Mouse (Mus musculus) liver, embryonic 16.5 days (tissue): ENCODE measurements at regions not wholly inside any gene's neighbourhood (a gene's known extent, or its start where the extent isn't known, plus 50 kb on each side); places are given as distances from the start of the nearest gene placed in this dataset.

Source experiments
- ATAC-seq: fragments of 200-750 bp; cut with Nextera tagmentation; 2 replicates; pipeline ENCODE4 v1.8.0; 2017; ENCODE audit warnings: low read depth, mild to moderate bottlenecking, moderate number of reproducible peaks, moderate library complexity
- H3K27ac ChIP-seq: fragments of 300-500 bp; sonication (generic); 2 replicates; pipeline ENCODE4 v1.5.1; 2014; ENCODE audit warnings: mild to moderate bottlenecking, low read length
- H3K27me3 ChIP-seq: fragments of 300-500 bp; sonication (generic); 2 replicates; pipeline ENCODE4 v1.6.1; 2014; ENCODE audit warnings: low read depth, low read length, mixed read lengths; ENCODE audit not compliant: control insufficient read depth, insufficient read depth
- H3K36me3 ChIP-seq: fragments of 300-500 bp; sonication (generic); 2 replicates; pipeline ENCODE4 v1.6.1; 2014; ENCODE audit warnings: mild to moderate bottlenecking; ENCODE audit not compliant: control insufficient read depth, insufficient read depth
- H3K4me1 ChIP-seq: fragments of 300-500 bp; sonication (generic); 2 replicates; pipeline ENCODE4 v1.6.1; 2014; ENCODE audit warnings: low read depth, low read length, mixed read lengths; ENCODE audit not compliant: control insufficient read depth
- H3K4me2 ChIP-seq: fragments of 300-500 bp; sonication (generic); 2 replicates; pipeline ENCODE4 v1.6.1; 2014; ENCODE audit warnings: low read depth, low read length, mixed read lengths
- H3K4me3 ChIP-seq: fragments of 300-500 bp; sonication (generic); 2 replicates; pipeline ENCODE4 v1.5.1; 2014; ENCODE audit warnings: low read depth, mild to moderate bottlenecking, low read length
- H3K9ac ChIP-seq: fragments of 300-500 bp; sonication (generic); 2 replicates; pipeline ENCODE4 v1.6.1; 2014; ENCODE audit warnings: low read depth, low read length
- H3K9me3 ChIP-seq: fragments of 300-500 bp; sonication (generic); replicated peaks from 2 replicates; pipeline ENCODE4 v1.6.1; 2016; ENCODE audit warnings: low read length; ENCODE audit not compliant: control insufficient read depth
- WGBS: fragments of 180-500 bp; shearing (Covaris S2); extraction: QIAGEN DNeasy Blood & Tissue Kit; methylation state at CpG from one replicate; pipeline ENCODE4 v1.1.7; 2014; ENCODE audit not compliant: insufficient replicate concordance; 5-methylcytosine and 5-hydroxymethylcytosine counted together

- Histone ChIP-seq H3K4me3 (no peak overlapping the region), H3K36me3 (no peaks in the 10 kb centered on the region), H3K4me1 (no peaks in the 10 kb centered on the region), H3K27me3 (no peaks in the 10 kb centered on the region), H3K4me2 (no peak overlapping the region), H3K27ac (no peak overlapping the region), H3K9me3 (no peaks in the 10 kb centered on the region), H3K9ac (no peak overlapping the region)
- no peak for ATAC-seq
- 64% methylated on average over 2 of the region's 2 CpGs for WGBS
These were observed 166.4 kb upstream of the Tas2r134 start for GRCm38 (mm10) chr2:51460896-51461295.

GRCm38 (mm10) chr2:51459486-51459885 is 167.8 kb upstream of the Tas2r134 start:
- ATAC-seq, result no peak
- no peaks in the 10 kb centered on the region for H3K4me1 ChIP-seq

GRCm38 (mm10) chr2:51457717-51458116 is 169.6 kb upstream of the Tas2r134 start:
- no peak overlapping the region for H3K4me3 ChIP-seq
- H3K4me1 ChIP-seq, result no peaks in the 10 kb centered on the region
- 56% methylated on average over 2 of the region's 2 CpGs for WGBS
- H3K9ac ChIP-seq, result no peak overlapping the region
- no peaks in the 10 kb centered on the region for H3K27me3 ChIP-seq
- H3K36me3 ChIP-seq, result no peaks in the 10 kb centered on the region
- H3K9me3 ChIP-seq, result no peaks in the 10 kb centered on the region
- no peak overlapping the region for H3K27ac ChIP-seq
- no peak for ATAC-seq
- no peak overlapping the region for H3K4me2 ChIP-seq

More at GRCm38 (mm10) chr2:51459486-51459885, 167.8 kb upstream of the Tas2r134 start:
- no peaks in the 10 kb centered on the region for H3K9me3 ChIP-seq
- H3K9ac ChIP-seq, result no peak overlapping the region
- H3K27ac ChIP-seq, result no peak overlapping the region
- H3K36me3 ChIP-seq, result no peaks in the 10 kb centered on the region
- WGBS, result 74% methylated on average over 2 of the region's 2 CpGs
- H3K27me3 ChIP-seq, result no peaks in the 10 kb centered on the region
- H3K4me3 ChIP-seq, result no peak overlapping the region
- H3K4me2 ChIP-seq, result no peak overlapping the region

GRCm38 (mm10) chr2:51452816-51453215 is 174.5 kb upstream of the Tas2r134 start:
- WGBS, result 67% methylated on average over 7 of the region's 7 CpGs
- H3K9me3 ChIP-seq, result no peaks in the 10 kb centered on the region
- no peaks in the 10 kb centered on the region for H3K4me1 ChIP-seq
- H3K4me3 ChIP-seq, result no peak overlapping the region
- no peak for ATAC-seq
- no peaks in the 10 kb centered on the region for H3K36me3 ChIP-seq
- no peak overlapping the region for H3K27ac ChIP-seq
- no peaks in the 10 kb centered on the region for H3K27me3 ChIP-seq
- no peak overlapping the region for H3K4me2 ChIP-seq
- no peak overlapping the region for H3K9ac ChIP-seq

- no peaks in the 10 kb centered on the region for H3K27me3 ChIP-seq
- H3K36me3 ChIP-seq, result no peaks in the 10 kb centered on the region
- no peak overlapping the region for H3K9ac ChIP-seq
- H3K9me3 ChIP-seq, result no peaks in the 10 kb centered on the region
- H3K4me2 ChIP-seq, result no peak overlapping the region
- H3K27ac ChIP-seq, result no peak overlapping the region
- H3K4me1 ChIP-seq, result no peaks in the 10 kb centered on the region
- H3K4me3 ChIP-seq, result no peak overlapping the region
- WGBS, result 63% methylated on average over 3 of the region's 3 CpGs
- ATAC-seq, result no peak
These were observed 179.2 kb upstream of the Tas2r134 start for GRCm38 (mm10) chr2:51448121-51448520.

GRCm38 (mm10) chr2:51447616-51448015 is 179.7 kb upstream of the Tas2r134 start:
- no peaks in the 10 kb centered on the region for H3K4me1 ChIP-seq
- no peak overlapping the region for H3K4me2 ChIP-seq
- 74% methylated on average over 5 of the region's 5 CpGs for WGBS
- H3K36me3 ChIP-seq, result no peaks in the 10 kb centered on the region
- H3K27me3 ChIP-seq, result no peaks in the 10 kb centered on the region
- no peak overlapping the region for H3K9ac ChIP-seq
- no peak for ATAC-seq
- no peak overlapping the region for H3K27ac ChIP-seq
- H3K9me3 ChIP-seq, result no peaks in the 10 kb centered on the region
- H3K4me3 ChIP-seq, result no peak overlapping the region

- Histone ChIP-seq H3K9ac (no peak overlapping the region), H3K36me3 (no peaks in the 10 kb centered on the region), H3K4me3 (no peak overlapping the region), H3K9me3 (no peaks in the 10 kb centered on the region), H3K27ac (no peak overlapping the region), H3K4me2 (no peak overlapping the region), H3K4me1 (no peaks in the 10 kb centered on the region), H3K27me3 (no peaks in the 10 kb centered on the region)
- 59% methylated on average over 9 of the region's 9 CpGs for WGBS
- ATAC-seq, result no peak
These were observed 182.8 kb upstream of the Tas2r134 start for GRCm38 (mm10) chr2:51444386-51445080.

GRCm38 (mm10) chr2:51443946-51444345 is 183.4 kb upstream of the Tas2r134 start:
- H3K4me1 ChIP-seq, result no peaks in the 10 kb centered on the region
- H3K4me2 ChIP-seq, result no peak overlapping the region
- WGBS, result 56% methylated on average over 3 of the region's 3 CpGs
- H3K9ac ChIP-seq, result no peak overlapping the region
- no peaks in the 10 kb centered on the region for H3K27me3 ChIP-seq
- H3K9me3 ChIP-seq, result no peaks in the 10 kb centered on the region
- H3K27ac ChIP-seq, result no peak overlapping the region
- H3K4me3 ChIP-seq, result no peak overlapping the region
- no peak for ATAC-seq
- no peaks in the 10 kb centered on the region for H3K36me3 ChIP-seq

- Histone ChIP-seq H3K36me3 (no peaks in the 10 kb centered on the region), H3K27me3 (no peaks in the 10 kb centered on the region), H3K4me2 (no peak overlapping the region), H3K27ac (no peak overlapping the region), H3K9ac (no peak overlapping the region), H3K9me3 (no peaks in the 10 kb centered on the region), H3K4me3 (no peak overlapping the region), H3K4me1 (no peaks in the 10 kb centered on the region)
- WGBS, result 15% methylated on average over 1 of the region's 1 CpGs
- no peak for ATAC-seq
These were observed 188.3 kb upstream of the Tas2r134 start for GRCm38 (mm10) chr2:51439047-51439446.
